Mouse (Mus musculus) lung, adult 2 months (tissue): Measurements from ENCODE around the gene Babam2.

Experiments
- CTCF ChIP-seq: fragments of 200-500 bp; IDR thresholded peaks from 2 replicates; pipeline ENCODE4 v1.5.1; 2011; ENCODE audit warnings: mild to moderate bottlenecking, low read length, control low read depth; ENCODE audit not compliant: insufficient read depth
- POLR2A ChIP-seq: fragments of 200-500 bp; IDR thresholded peaks from 2 replicates; pipeline ENCODE4 v1.6.1; 2011; ENCODE audit warnings: low read depth, mild to moderate bottlenecking, control low read depth, low read length, borderline replicate concordance; ENCODE audit errors: extremely low read depth

DNA sequence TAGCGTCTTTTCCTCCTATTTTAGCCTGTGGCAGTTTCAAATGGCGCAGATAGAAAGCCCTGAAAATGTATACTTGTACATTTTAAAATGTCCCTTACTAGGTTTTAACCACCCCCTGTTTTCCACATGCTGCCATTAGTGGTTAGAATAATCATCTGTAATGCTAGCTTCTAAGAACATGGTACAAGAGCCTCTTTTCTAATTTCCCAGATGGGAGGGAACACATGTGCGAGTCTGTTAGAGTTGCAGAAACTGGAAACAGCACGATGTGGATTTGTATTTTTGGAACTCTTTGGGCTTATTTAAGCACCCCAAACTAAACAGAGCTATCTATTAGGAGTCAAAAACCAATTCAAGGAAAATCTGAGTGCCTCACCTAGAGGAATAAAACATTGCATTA is 195.1 kb downstream of the Babam2 start:
- TF ChIP-seq CTCF: no peak
- no peak for TF ChIP-seq POLR2A
